ENCODE assay signal across 38 mouse cellular contexts in the genomic region with DNA sequence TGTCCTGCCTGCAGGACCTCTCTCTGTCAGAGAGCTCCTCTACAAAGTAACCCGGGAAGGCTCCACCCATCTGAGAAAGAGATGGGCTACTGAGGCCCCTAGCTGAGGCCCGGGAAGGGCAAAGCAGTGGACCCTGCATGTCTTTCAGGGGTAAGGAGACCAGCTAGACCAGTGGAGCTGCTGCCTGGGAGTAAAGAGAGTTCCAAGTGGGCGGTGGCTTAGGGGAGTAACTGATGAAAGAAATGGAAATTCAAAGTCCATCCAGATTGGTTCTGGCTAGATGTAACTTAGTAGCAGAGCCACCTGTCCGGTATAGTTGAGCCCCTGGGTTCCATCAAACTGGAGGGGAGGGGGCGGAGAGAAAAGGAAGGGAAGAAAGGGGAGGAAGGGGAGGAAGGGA. TPM values are rescaled to one million over a fixed set of nuclear protein-coding genes. Genes with fewer than 3 reads are reported as not detected.
"Had no signal": no experiment of that assay in that cellular context is flagged by ENCODE, and none has a peak within 500 bp of the region (broad histone marks: within the 10 kb centered on the region; RNA-seq: fewer than 3 reads in every experiment).

No protein-coding gene starts in this region.

- ATAC-seq: hindbrain, embryonic 16.5 days; liver, postnatal 0 days had no signal

- H3K4me2 ChIP-seq: heart, embryonic 11.5 days; heart, embryonic 13.5 days; heart, embryonic 15.5 days; hindbrain, embryonic 12.5 days; hindbrain, embryonic 14.5 days; kidney, embryonic 15.5 days; limb, embryonic 12.5 days; liver, embryonic 11.5 days; liver, embryonic 13.5 days; liver, embryonic 15.5 days had no signal

- H3K9ac ChIP-seq: heart, embryonic 13.5 days; heart, embryonic 15.5 days; hindbrain, embryonic 12.5 days; hindbrain, embryonic 14.5 days; kidney, embryonic 15.5 days; limb, embryonic 12.5 days; liver, embryonic 13.5 days; liver, embryonic 15.5 days; liver, postnatal 0 days had no signal

- H3K4me1 ChIP-seq: heart, embryonic 13.5 days; heart, embryonic 15.5 days; limb, embryonic 10.5 days; liver, embryonic 13.5 days; liver, embryonic 15.5 days had no signal

- H3K9me3 ChIP-seq: heart, embryonic 13.5 days; heart, embryonic 15.5 days; hindbrain, embryonic 12.5 days; kidney, embryonic 15.5 days; limb, embryonic 10.5 days; limb, embryonic 12.5 days; liver, embryonic 13.5 days; liver, embryonic 15.5 days had no signal

- H3K27ac ChIP-seq: gastrocnemius, adult 2 months; heart, adult 2 months; heart, embryonic 13.5 days; heart, embryonic 15.5 days; hindbrain, embryonic 12.5 days; hindbrain, embryonic 14.5 days; kidney, embryonic 15.5 days; kidney, postnatal 0 days; limb, embryonic 10.5 days; limb, embryonic 12.5 days; liver, embryonic 13.5 days; liver, embryonic 15.5 days had no signal

- DNase-seq: gastrocnemius, adult 2 months; gastrocnemius, postnatal 10 days; gastrocnemius, postnatal 25 days; heart, adult 11 months; heart, adult 2 months; heart, postnatal 14 days; heart, postnatal 36 days; kidney, adult 11 months; kidney, adult 2 months; kidney, adult 9 months; kidney, postnatal 14 days; kidney, postnatal 36 days; layer of hippocampus, adult 9-11 months; layer of hippocampus, postnatal 36 days; liver; liver, embryonic 13.5 days; liver, postnatal 0 days had no signal

- H3K4me3 ChIP-seq: gastrocnemius, adult 2 months; heart, adult 2 months; heart, embryonic 13.5 days; heart, embryonic 15.5 days; hindbrain, embryonic 12.5 days; kidney, embryonic 15.5 days; limb, embryonic 10.5 days; limb, embryonic 12.5 days; liver, embryonic 13.5 days; liver, embryonic 15.5 days had no signal

- H3K36me3 ChIP-seq: heart, embryonic 13.5 days; heart, embryonic 15.5 days; hindbrain, embryonic 12.5 days; kidney, embryonic 15.5 days; limb, embryonic 10.5 days; limb, embryonic 12.5 days; liver, embryonic 13.5 days; liver, embryonic 15.5 days had no signal

- H3K27me3 ChIP-seq: heart, embryonic 15.5 days; hindbrain, embryonic 12.5 days; kidney, embryonic 15.5 days; liver, embryonic 13.5 days; liver, embryonic 15.5 days had no signal

RNA-seq across cellular contexts. Expression of gene Art2b, which starts 51.0 kb away (rescaled TPM):
- total RNA-seq: gastrocnemius, adult 2 months; gastrocnemius, postnatal 10 days; gastrocnemius, postnatal 25 days; heart, postnatal 14 days; heart, postnatal 36 days; layer of hippocampus, adult 18-20 months; layer of hippocampus, adult 8-10 months; layer of hippocampus, postnatal 14 days; layer of hippocampus, postnatal 36 days; left cerebral cortex, adult 18-20 months; left cerebral cortex, adult 8-10 months; left cerebral cortex, postnatal 14 days; left cerebral cortex, postnatal 36 days had no signal
- polyA plus RNA-seq: heart, embryonic 11.5 days; heart, embryonic 13.5 days; heart, embryonic 15.5 days; heart, postnatal 0 days; hindbrain, embryonic 12.5 days; hindbrain, embryonic 14.5 days; hindbrain, embryonic 16.5 days; kidney, embryonic 15.5 days; kidney, postnatal 0 days; limb, embryonic 10.5 days; limb, embryonic 12.5 days; limb, embryonic 14.5 days; liver, embryonic 11.5 days; liver, embryonic 13.5 days; liver, embryonic 15.5 days had no signal
